ENCODE assay signal across 8 mouse cellular contexts in the genomic region with DNA sequence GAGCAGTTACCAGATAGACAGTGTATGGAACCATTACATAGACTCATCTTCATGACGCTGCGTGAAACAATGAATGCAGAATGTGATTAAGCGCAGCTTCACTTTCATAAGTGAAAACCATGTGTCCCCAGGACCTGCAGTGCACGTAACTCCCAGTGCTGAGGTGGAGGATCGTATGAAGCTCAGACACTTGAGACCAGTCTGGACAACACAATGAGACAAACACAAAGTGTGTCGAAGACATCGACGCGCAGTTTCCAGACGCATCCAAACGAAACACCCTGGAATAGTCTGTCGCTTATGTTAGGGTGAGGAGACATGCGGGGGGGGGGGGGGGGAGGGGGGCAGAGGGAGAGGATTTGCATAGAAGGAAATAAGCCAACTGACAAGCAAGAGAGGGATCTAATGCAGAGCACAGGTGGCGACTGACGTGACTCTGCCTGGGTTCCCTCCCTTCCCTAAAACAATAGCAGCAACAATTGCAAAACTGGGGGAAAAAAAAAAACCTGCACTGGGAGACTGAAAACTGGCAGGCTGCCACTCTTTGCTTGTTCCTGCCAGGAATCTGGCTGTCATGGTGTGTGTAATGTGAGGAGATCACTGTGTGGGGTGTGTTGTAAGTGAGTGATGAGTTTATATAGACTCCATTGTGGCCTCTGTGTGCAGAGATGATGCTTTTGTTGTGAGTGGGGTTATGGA. TPM values are rescaled to one million over a fixed set of nuclear protein-coding genes. Genes with fewer than 3 reads are reported as not detected.
DNase-seq lines count a peak whose midpoint lies in the region; ATAC-seq and TF ChIP-seq lines count a peak whose summit lies in the region.

No protein-coding gene starts in this region.

- intact Hi-C loops in left cerebral cortex, adult 2 months (cut with DNase I) = no loop called here

- H3K27ac ChIP-seq in left cerebral cortex, adult 2 months = no peak overlapping the region
- H3K27ac ChIP-seq in hindbrain, embryonic 16.5 days (ENCODE audit: low read depth, low read length) = no peak overlapping the region

- H3K27me3 ChIP-seq in hindbrain, embryonic 16.5 days (replicated peaks; ENCODE audit: control insufficient read depth, insufficient read depth, low read length) = no peaks in the 10 kb centered on the region

- H3K4me3 ChIP-seq in left cerebral cortex, adult 2 months = no peak overlapping the region
- no peak overlapping the region for H3K4me3 ChIP-seq in hindbrain, embryonic 16.5 days (ENCODE audit: low read length)

- TF ChIP-seq CTCF in left cerebral cortex, adult 2 months (IDR thresholded peaks at IDR 0.05) = no peak

- ATAC-seq in hindbrain, embryonic 16.5 days = peak; percentile 54; the same call in 1 of the 2 replicates
- ATAC-seq in granulocyte monocyte progenitor cell, adult 5-6 weeks (replicated peaks; ENCODE audit: poor library complexity, severe bottlenecking) = no peak

- no peak overlapping the region for H3K9ac ChIP-seq in hindbrain, embryonic 16.5 days (ENCODE audit: low read depth, low read length)

- no peaks in the 10 kb centered on the region for H3K4me1 ChIP-seq in hindbrain, embryonic 16.5 days (ENCODE audit: control insufficient read depth, insufficient read depth, low read depth, low read length)

- WGBS in hindbrain, embryonic 16.5 days = 53% methylated on average over 14 of the region's 15 CpGs

- H3K9me3 ChIP-seq in hindbrain, embryonic 16.5 days (ENCODE audit: control insufficient read depth, low read length) = no peaks in the 10 kb centered on the region

- DNase-seq in left cerebral cortex, adult 2 months (ENCODE audit: extremely low spot score in 1 of 2, low spot score in 2 of 2) = peak; percentile 13 to 15
- no peak for DNase-seq in left cerebral cortex, adult 8-10 months (ENCODE audit: low spot score in 2 of 2)
- peak; percentile 61 for DNase-seq in brain, adult 2 months (ENCODE audit: low read depth, low spot score)
- DNase-seq in gastrocnemius, adult 18-20 months (ENCODE audit: low spot score) = peak; percentile 35
- DNase-seq in lung, postnatal 36 days = peak; percentile 44
- DNase-seq in embryo, embryonic 10.5 days (ENCODE audit: low spot score) = no peak

- H3K36me3 ChIP-seq in hindbrain, embryonic 16.5 days (ENCODE audit: control insufficient read depth, insufficient read depth, low read length) = no peaks in the 10 kb centered on the region

- H3K4me2 ChIP-seq in hindbrain, embryonic 16.5 days (ENCODE audit: low read length) = peak overlapping the region; percentile 30

RNA-seq across cellular contexts. Expression of a gene that starts 40.3 kb away (rescaled TPM):
- 10 to 100 TPM; 68.1 to 75.8 TPM for total RNA-seq in left cerebral cortex, adult 2 months (2021)
- 10 to 100 TPM; 57.0 to 69.1 (median 63.1) TPM for total RNA-seq in left cerebral cortex, adult 8-10 months (2022)
- total RNA-seq in gastrocnemius, adult 18-20 months (2021) = 10 to 100 TPM; 72.9 to 79.7 TPM
- polyA plus RNA-seq in hindbrain, embryonic 16.5 days (2015; fragmentation: Nextera tagmentation; extraction: Ambion mirVana) = 24.9 TPM in 2 replicates
- 26.0 and 28.4 TPM in 2 replicates for total RNA-seq in granulocyte monocyte progenitor cell, adult 5-6 weeks (2014; fragmentation: Nextera tagmentation)
- total RNA-seq in granulocyte monocyte progenitor cell, adult 5-6 weeks (2017) = 13.7 and 21.8 TPM in 2 replicates

Comparison
In these comparisons a context has a peak if more than half of its experiments do, and no peak if none do; other contexts are left out.
1. DNase-seq: peak in left cerebral cortex, adult 2 months (2 of 2), brain, adult 2 months (single experiment), gastrocnemius, adult 18-20 months (single experiment) and lung, postnatal 36 days (single experiment); none in left cerebral cortex, adult 8-10 months (0 of 2) and embryo, embryonic 10.5 days (single experiment).